Mouse (Mus musculus) layer of hippocampus, adult 9-10 months (tissue): ENCODE data around the gene Atg7.
"Not testable (repeated sequence)": the region's sequence is repeated elsewhere in the genome, so short reads cannot be mapped to it uniquely, and the experiment has no call there.

Source experiments
- DNase-seq: peaks from one replicate; pipeline ENCODE4 v3.0.0; 2022; ENCODE audit warnings: low spot score

Atg7 gene

GRCm38 (mm10) chr6:114882675-114883074 is 239.8 kb downstream of the Atg7 start:
- DNase-seq: no peak

DNA sequence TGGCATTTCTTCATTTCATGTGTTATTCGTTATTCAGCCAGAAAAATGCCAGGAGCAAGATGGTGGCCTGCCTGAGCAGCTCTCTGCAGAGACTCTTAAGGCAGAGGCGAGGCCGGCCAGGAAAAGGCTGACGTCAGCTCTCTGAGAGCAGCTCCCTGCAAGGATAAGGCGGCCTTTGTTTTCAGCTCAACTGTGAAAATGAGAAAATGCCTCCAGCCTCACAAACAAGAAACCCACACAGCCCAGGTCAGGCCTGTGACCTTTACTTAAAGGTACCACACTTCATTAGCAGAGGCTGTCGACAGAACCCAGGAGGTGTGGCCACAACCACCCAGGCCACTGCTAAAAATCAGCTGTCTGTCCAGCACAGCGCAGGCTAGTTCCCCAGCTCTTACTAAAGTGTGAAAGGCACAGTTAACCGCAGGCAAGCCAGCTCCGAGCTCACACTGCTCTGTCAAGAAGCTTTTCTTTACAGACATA is 240.4 kb downstream of the Atg7 start:
- peak; percentile 61 for DNase-seq

GRCm38 (mm10) chr6:114885129-114885528 is 242.2 kb downstream of the Atg7 start:
- no peak for DNase-seq

DNA sequence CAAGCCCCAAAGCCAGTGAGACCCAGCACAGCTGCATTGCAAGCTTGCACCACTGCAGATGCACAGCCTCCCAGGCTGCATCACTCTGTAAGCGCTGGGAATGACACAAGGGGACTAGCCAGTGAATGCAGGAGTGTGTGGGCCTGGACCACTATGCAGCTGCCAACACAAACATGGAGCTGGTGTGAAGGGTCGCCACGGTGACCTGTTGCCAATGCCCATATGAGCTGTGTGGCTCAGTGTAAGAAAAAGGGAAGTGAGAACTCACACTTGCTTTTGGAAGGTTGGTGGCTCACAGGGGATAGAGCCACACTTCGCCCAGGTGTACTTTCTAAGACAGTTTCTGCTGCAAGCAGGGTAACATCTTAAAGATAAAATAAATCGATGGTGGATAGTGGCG is 243.1 kb downstream of the Atg7 start:
- DNase-seq: no peak

- no peak for DNase-seq
Observed at GRCm38 (mm10) chr6:114886504-114887361, 243.8 kb downstream of the Atg7 start.

- DNase-seq: peak; percentile 60
Observed at GRCm38 (mm10) chr6:114888922-114889321, 246.0 kb downstream of the Atg7 start.

DNA sequence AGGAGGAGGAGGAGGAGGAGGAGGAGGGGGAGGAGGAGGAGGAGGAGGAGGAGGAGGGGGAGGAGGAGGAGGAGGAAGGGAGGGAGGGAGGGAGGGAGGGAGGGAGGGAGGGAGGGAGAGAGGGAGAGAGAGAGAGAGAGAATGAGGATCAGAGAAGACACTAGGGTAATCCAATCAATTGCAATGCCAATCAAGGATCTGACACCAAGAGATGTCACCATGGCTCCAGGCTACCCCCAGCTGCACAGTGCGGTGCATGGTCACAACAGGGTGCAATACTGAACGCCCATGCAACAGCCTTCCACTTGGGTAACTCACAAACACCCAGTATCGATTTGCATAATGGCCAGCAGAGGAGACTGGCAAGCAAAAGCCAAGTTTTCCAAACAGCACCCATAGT is 247.1 kb downstream of the Atg7 start:
- DNase-seq: not testable (repeated sequence)

DNA sequence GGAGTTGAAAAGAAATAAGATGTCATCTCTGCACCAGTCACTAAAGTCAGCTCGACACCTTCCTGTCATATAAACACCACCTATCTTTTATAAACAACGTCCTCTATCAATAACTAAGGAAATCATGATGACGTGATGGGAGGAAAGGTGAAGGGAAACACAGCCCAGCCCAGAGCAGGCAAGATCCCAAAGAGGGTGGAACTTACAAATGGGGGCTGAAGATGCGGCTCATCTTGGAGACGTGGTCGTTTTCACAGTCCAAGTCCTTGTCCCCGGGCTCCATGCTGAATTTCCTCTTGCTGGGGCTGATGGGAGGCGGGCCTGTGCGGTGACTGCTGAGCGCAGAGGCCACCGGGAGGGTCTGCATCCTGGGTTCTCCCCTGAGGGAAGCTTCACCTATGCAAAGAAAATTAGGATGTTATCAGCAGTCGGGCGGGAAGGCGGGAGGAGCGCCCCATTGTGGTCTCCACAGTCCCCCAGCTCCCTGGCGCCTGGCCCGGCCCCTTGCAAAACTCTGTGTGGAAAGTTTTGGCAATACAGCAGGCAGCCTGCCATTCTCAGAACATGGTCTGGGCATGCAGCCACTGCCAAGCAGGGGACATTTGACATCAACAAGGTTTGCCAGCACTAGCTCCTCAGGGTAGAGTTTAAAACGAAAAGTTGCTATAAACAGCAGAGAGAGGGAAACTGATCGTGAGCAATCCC is 247.7 kb downstream of the Atg7 start:
- peak; percentile 65 for DNase-seq

DNA sequence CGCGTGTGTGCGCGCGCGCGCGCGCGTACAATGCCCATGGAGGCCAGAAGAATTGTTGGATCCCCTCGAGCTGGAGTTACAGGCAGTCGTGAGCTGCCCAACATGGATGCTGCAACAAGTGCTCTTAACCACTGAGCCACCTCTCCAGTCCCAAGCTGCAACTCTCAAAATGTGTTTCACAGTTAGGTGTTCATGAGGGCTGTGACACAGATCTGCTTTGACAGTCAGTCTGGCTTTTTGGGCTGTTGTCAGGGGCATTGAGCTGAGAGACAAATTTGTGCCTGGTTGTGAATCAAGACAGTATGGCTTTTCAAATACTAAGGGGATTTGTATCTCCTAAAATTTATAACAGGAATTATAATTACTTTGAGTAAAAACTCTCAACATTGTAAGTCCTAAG is 248.4 kb downstream of the Atg7 start:
- no peak for DNase-seq

DNA sequence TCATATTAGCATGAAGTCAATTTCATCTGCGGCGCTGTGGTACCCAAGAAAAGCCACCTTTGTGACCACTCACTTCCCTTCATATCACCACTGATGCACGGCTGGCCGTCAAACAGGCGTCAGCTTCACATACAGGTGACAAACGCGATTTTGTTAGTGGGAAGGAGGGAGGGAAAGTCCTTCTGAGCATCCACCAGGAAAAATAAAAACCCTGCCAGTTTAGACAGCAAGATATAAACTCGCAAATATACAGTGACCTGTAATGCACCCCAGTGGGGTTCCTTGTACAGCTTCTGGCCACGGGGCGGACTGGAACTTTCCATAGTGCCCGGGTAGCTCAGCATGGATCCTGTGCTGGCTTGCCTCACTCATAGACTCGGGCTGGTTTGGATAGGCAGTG is 248.9 kb downstream of the Atg7 start:
- no peak for DNase-seq

- peak; percentile 73 for DNase-seq
Observed at GRCm38 (mm10) chr6:114892363-114892762, 249.5 kb downstream of the Atg7 start.

GRCm38 (mm10) chr6:114893427-114894209 is 250.7 kb downstream of the Atg7 start:
- peak; percentile 49 for DNase-seq

- no peak for DNase-seq
Observed at GRCm38 (mm10) chr6:114894548-114895106, 251.7 kb downstream of the Atg7 start.

DNA sequence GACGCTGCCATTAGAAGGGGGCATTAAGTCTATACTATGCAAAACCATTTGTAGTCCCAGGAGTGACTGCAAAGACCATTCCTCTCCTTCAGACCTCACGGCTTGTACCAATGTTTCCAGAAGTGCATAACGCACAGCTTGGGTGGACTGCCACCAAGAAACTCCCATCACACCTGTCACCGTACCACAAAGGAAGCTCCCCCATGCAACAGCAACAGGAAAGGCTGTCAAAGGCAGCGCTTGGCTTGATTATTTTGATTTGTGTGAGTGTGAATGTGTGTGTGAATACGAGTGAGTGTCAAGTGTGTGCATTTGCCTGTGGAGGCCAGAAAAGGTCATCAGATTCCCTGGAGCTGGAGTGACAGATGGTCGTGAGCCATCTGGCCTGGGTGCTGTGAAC is 252.3 kb downstream of the Atg7 start:
- DNase-seq: no peak

DNA sequence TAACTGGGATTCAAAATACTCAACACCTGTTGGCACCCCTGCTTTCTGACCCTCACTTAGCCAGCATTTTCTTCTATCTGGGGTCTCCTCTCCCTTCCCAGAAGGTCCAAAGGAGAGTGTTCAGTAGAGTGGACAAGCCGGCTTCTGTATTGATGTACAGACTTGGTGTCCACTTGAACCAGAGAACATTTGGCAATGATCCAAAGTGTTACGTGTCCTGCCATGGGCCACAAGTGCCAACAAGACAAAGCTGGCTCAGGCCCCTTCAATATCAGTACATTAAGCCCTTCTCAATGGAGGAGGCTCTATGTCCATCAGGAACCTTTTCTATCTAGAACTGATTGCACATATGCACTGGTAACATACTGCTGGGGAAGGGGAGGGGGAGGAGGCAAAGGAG is 253.4 kb downstream of the Atg7 start:
- no peak for DNase-seq

DNA sequence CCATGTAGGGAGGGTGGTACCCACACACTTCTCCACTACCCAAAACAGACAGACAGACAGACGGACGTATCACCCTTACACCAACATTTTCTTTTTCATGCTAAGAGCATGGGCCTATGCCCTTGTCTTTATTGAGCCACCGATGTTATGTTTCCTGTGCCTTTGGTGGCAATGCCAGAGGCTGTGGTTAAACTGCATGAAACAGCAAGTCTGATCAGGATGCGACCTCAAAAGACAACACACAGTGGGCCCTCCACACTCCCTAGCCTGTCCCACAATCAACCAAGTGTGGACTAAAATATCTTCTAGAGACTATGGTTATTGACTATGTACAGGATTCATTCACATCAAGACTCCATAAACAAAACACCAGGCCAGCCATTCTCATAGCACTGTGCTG is 256.1 kb downstream of the Atg7 start:
- no peak for DNase-seq

DNA sequence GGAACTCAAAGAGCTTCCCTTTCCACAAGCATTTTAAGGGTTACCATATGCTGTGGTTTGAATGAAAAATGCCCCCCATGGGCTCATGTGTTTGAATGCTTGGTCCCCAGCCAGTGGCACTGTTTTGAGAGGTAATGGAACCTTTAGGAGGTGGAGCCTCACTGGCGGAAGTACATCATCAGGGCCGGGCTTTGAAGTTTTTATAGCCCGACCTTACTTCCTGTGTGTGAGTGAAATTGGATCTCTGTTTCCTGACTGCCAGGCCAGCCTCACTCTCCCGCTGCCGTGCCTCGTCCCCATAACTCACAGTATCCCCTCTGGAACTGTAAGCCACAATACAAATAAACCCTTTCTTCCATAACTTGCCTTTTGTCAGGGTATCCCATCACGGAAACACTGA is 256.8 kb downstream of the Atg7 start:
- no peak for DNase-seq

- no peak for DNase-seq
Observed at GRCm38 (mm10) chr6:114900194-114900593, 257.3 kb downstream of the Atg7 start.

DNA sequence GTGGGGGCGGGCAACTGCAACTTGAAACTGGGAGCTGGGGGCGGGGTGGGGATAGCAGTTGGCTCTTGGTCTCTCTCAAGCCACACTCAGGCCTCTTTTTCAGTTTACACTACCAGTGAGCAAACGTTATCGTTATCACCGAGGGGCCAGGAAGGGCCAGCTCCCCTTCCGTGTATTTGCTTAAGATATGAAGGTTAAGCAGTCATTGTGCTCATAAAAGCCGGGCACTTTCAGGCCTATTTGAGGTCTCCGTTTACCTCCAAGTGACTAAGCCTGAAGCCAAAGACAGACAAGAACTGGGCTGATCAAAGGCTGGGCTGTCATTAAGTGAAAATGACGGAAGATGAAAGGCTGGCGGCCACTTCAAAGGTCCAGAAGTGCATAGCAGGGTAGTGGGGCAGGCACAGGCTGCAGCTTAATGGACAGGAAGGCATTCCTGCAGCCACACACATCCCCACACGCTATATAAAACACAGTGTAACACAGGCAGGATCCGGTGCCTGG is 258.5 kb downstream of the Atg7 start:
- DNase-seq: no peak

DNA sequence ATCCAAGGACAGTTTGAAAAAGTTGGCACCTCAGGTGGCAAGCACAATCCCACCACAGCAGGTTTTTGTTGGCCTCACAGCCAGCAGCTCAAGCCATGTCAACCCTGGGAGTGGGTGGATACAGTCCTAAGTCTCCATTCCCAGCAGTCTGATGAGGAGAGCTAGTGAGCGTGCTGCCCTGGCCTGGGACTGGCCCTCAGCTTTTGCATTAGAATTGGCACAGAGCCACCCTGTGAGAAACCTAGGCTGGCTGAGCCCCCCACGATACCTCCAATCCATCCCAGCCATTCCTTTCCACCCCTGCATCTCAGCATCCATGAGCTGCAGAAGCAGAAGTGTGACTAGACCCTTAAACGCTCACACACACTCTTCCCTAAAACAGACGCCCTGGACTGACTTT is 259.0 kb downstream of the Atg7 start:
- no peak for DNase-seq

- DNase-seq: no peak
Observed at GRCm38 (mm10) chr6:114904233-114904632, 261.3 kb downstream of the Atg7 start.

- no peak for DNase-seq
Observed at GRCm38 (mm10) chr6:114904818-114905217, 261.9 kb downstream of the Atg7 start.
